Comparison of ENCODE assay signal across 15 mouse cellular contexts in genomic region chr9:73165631-73166030, GRCm38 (mm10). TPM values are rescaled to one million over a fixed set of nuclear protein-coding genes. Genes with fewer than 3 reads are reported as not detected.
DNase-seq lines count a peak whose midpoint lies in the region; ATAC-seq and TF ChIP-seq lines count a peak whose summit lies in the region.
"Had no signal": no experiment of that assay in that cellular context is flagged by ENCODE, and none has a peak within 500 bp of the region (broad histone marks: within the 10 kb centered on the region; RNA-seq: fewer than 3 reads in every experiment).

No protein-coding gene starts in this region.

- ATAC-seq in midbrain, postnatal 0 days (ENCODE audit: low FRiP score), result no peak
- ATAC-seq: intestine, embryonic 15.5 days; liver, postnatal 0 days had no signal

- no peaks in the 10 kb centered on the region for H3K36me3 ChIP-seq in midbrain, postnatal 0 days (ENCODE audit: insufficient read depth, low read length)
- H3K36me3 ChIP-seq: heart, embryonic 15.5 days; hindbrain, embryonic 10.5 days; intestine, embryonic 15.5 days; limb, embryonic 15.5 days; midbrain, embryonic 10.5 days had no signal

- no peak overlapping the region for H3K27ac ChIP-seq in midbrain, postnatal 0 days (ENCODE audit: low read depth, low read length)
- H3K27ac ChIP-seq: heart, embryonic 15.5 days; hindbrain, embryonic 10.5 days; intestine, embryonic 15.5 days; limb, embryonic 15.5 days; midbrain, embryonic 10.5 days had no signal

- H3K9me3 ChIP-seq in midbrain, postnatal 0 days (ENCODE audit: low read length), result no peaks in the 10 kb centered on the region
- H3K9me3 ChIP-seq: heart, embryonic 15.5 days; intestine, embryonic 15.5 days; limb, embryonic 15.5 days; midbrain, embryonic 10.5 days had no signal

- no peak for TF ChIP-seq CTCF in midbrain, postnatal 0 days (IDR thresholded peaks at IDR 0.05)

- H3K4me2 ChIP-seq in midbrain, postnatal 0 days (ENCODE audit: low read depth, low read length, poor library complexity, severe bottlenecking), result no peak overlapping the region
- H3K4me2 ChIP-seq: heart, embryonic 15.5 days; intestine, embryonic 15.5 days; limb, embryonic 15.5 days had no signal

- no peak overlapping the region for H3K9ac ChIP-seq in midbrain, postnatal 0 days (replicated peaks; ENCODE audit: low read length, poor library complexity, severe bottlenecking)
- H3K9ac ChIP-seq: heart, embryonic 15.5 days; intestine, embryonic 15.5 days; limb, embryonic 15.5 days; liver, postnatal 0 days had no signal

- 84% methylated on average over 4 of the region's 4 CpGs for WGBS in midbrain, postnatal 0 days

- no peak overlapping the region for H3K4me3 ChIP-seq in midbrain, postnatal 0 days (ENCODE audit: low read depth, low read length)
- H3K4me3 ChIP-seq: erythroblast, embryonic 14.5 days; heart, embryonic 15.5 days; hindbrain, embryonic 10.5 days; intestine, embryonic 15.5 days; limb, embryonic 15.5 days; midbrain, embryonic 10.5 days had no signal

- no peaks in the 10 kb centered on the region for H3K4me1 ChIP-seq in midbrain, postnatal 0 days (ENCODE audit: insufficient read depth, low read length)
- H3K4me1 ChIP-seq: heart, embryonic 15.5 days; hindbrain, embryonic 10.5 days; intestine, embryonic 15.5 days; limb, embryonic 15.5 days; midbrain, embryonic 10.5 days had no signal

- H3K27me3 ChIP-seq in midbrain, postnatal 0 days (ENCODE audit: insufficient read depth, low read length), result no peaks in the 10 kb centered on the region
- H3K27me3 ChIP-seq: heart, embryonic 15.5 days; intestine, embryonic 15.5 days had no signal

- peak; percentile 23 for DNase-seq in testis, postnatal 14 days (ENCODE audit: low spot score)
- no peak for DNase-seq in testis, postnatal 10 days (ENCODE audit: low spot score)
- DNase-seq in adrenal gland, postnatal 14 days, result peak; percentile 72
- peak; percentile 64 for DNase-seq in cerebellum, adult 9-10 months
- DNase-seq in urinary bladder, adult 2 months (ENCODE audit: low spot score), result no peak
- DNase-seq in thymus, postnatal 14 days, result no peak
- no peak for DNase-seq in midbrain, postnatal 0 days (ENCODE audit: low spot score)
- DNase-seq: kidney, postnatal 10 days; liver, postnatal 0 days had no signal

RNA-seq across cellular contexts. Expression of gene Rsl24d1, which starts 52.4 kb away (rescaled TPM):
- 59.3 and 64.6 TPM in 2 replicates for total RNA-seq in adrenal gland, postnatal 14 days (2021)
- polyA plus RNA-seq in urinary bladder, adult 2 months (2012; rRNA removed), result 55.3 and 56.0 TPM in 2 replicates
- 49.5 and 78.1 TPM in 2 replicates for total RNA-seq in midbrain, postnatal 0 days (2014; rRNA removed)
- polyA plus RNA-seq in midbrain, postnatal 0 days (2015; fragmentation: Nextera tagmentation; extraction: Ambion mirVana), result 101 and 110 TPM in 2 replicates

Comparison
In these comparisons a context has a peak if more than half of its experiments do, and no peak if none do; other contexts are left out.
1. DNase-seq: peak in testis, postnatal 14 days (single experiment), adrenal gland, postnatal 14 days (single experiment) and cerebellum, adult 9-10 months (single experiment); none in testis, postnatal 10 days (single experiment), urinary bladder, adult 2 months (single experiment), thymus, postnatal 14 days (single experiment) and midbrain, postnatal 0 days (single experiment).